Mouse (Mus musculus) myocyte (in vitro differentiated cells): Measurements from ENCODE around the gene Cntn2. TPM values are rescaled to one million over a fixed set of nuclear protein-coding genes. Genes with fewer than 3 reads are reported as not detected.

ENCODE experiments used
- H3K27me3 ChIP-seq: one replicate; pipeline ENCODE4 v1.6.1; 2011; ENCODE audit not compliant: control insufficient read depth, insufficient read depth, insufficient read length
- H3K36me3 ChIP-seq: one replicate; pipeline ENCODE4 v1.6.1; 2011; ENCODE audit not compliant: control insufficient read depth, insufficient read depth
- H3K4me2 ChIP-seq: one replicate; pipeline ENCODE4 v1.6.1; 2011; ENCODE audit warnings: low read depth, control low read depth
- H3K4me3 ChIP-seq: one replicate; pipeline ENCODE4 v1.5.1; 2011; ENCODE audit warnings: mild to moderate bottlenecking, control low read depth, moderate library complexity
- H3K79me2 ChIP-seq: one replicate; pipeline ENCODE4 v1.6.1; 2011; ENCODE audit not compliant: control insufficient read depth, insufficient read depth
- H3ac ChIP-seq: one replicate; pipeline ENCODE4 v1.6.1; 2011; ENCODE audit not compliant: control insufficient read depth, insufficient read length
- CEBPB ChIP-seq: IDR thresholded peaks from 2 replicates; pipeline ENCODE4 v1.6.1; 2011; ENCODE audit warnings: mild to moderate bottlenecking, moderate library complexity; ENCODE audit not compliant: poor library complexity, insufficient read depth, severe bottlenecking
- E2F4 ChIP-seq: IDR thresholded peaks from one replicate; pipeline ENCODE4 v1.6.1; 2011; ENCODE audit warnings: mild to moderate bottlenecking, control low read depth, moderate library complexity; ENCODE audit not compliant: insufficient read depth
- MAX ChIP-seq: IDR thresholded peaks from one replicate; pipeline ENCODE4 v1.6.1; 2011; ENCODE audit warnings: low read depth, mild to moderate bottlenecking, control low read depth
- MYOD1 ChIP-seq, 3 experiments: IDR thresholded peaks; one replicate each; pipeline ENCODE4 v1.6.1; 2011; ENCODE audit warnings: control low read depth in 2 of 3, low read depth in 2 of 3, mild to moderate bottlenecking in 2 of 3, moderate library complexity in 1 of 3; ENCODE audit not compliant: insufficient read length in 2 of 3, control insufficient read depth in 1 of 3
- MYOG ChIP-seq, 3 experiments: IDR thresholded peaks; one replicate each; pipeline ENCODE4 v1.6.1; 2011; ENCODE audit warnings: control low read depth in 2 of 3, low read depth in 2 of 3, mild to moderate bottlenecking in 2 of 3; ENCODE audit not compliant: insufficient read length in 2 of 3, control insufficient read depth in 1 of 3, insufficient read depth in 1 of 3
- POLR2A ChIP-seq: IDR thresholded peaks from one replicate; pipeline ENCODE4 v1.6.1; 2011; ENCODE audit warnings: low read depth, mild to moderate bottlenecking, control low read depth, moderate library complexity; ENCODE audit not compliant: insufficient read length
- POLR2AphosphoS2 ChIP-seq: IDR thresholded peaks from one replicate; pipeline ENCODE4 v1.6.1; 2011; ENCODE audit warnings: low read depth, control low read depth; ENCODE audit not compliant: insufficient read length
- REST ChIP-seq: IDR thresholded peaks from one replicate; pipeline ENCODE4 v1.6.1; 2011; ENCODE audit warnings: mild to moderate bottlenecking, control low read depth, moderate library complexity; ENCODE audit not compliant: insufficient read depth, insufficient read length
- SRF ChIP-seq: IDR thresholded peaks from one replicate; pipeline ENCODE4 v1.6.1; 2011; ENCODE audit warnings: low read depth; ENCODE audit not compliant: control insufficient read depth, insufficient read length
- TCF12 ChIP-seq: IDR thresholded peaks from one replicate; pipeline ENCODE4 v1.6.1; 2011; ENCODE audit warnings: mild to moderate bottlenecking, control low read depth; ENCODE audit not compliant: poor library complexity, insufficient read depth, severe bottlenecking
- TCF3 ChIP-seq: IDR thresholded peaks from one replicate; pipeline ENCODE4 v1.6.1; 2011; ENCODE audit warnings: low read depth, control low read depth; ENCODE audit not compliant: insufficient read length
- USF1 ChIP-seq: IDR thresholded peaks from one replicate; pipeline ENCODE4 v1.6.1; 2011; ENCODE audit warnings: low read depth, mild to moderate bottlenecking, control low read depth, moderate library complexity
- polyA plus RNA-seq: library from polyadenylated mRNA; unstranded; fragments of >200 nt; fragmentation: generic; extraction: Trizol; gene quantifications from one replicate; pipeline ENCODE4 v1.2.1, GENCODE M21; 2012; ENCODE audit warnings: missing spikeins

Gene Cntn2
- polyA plus RNA-seq, 1 experiment = not detected

DNA sequence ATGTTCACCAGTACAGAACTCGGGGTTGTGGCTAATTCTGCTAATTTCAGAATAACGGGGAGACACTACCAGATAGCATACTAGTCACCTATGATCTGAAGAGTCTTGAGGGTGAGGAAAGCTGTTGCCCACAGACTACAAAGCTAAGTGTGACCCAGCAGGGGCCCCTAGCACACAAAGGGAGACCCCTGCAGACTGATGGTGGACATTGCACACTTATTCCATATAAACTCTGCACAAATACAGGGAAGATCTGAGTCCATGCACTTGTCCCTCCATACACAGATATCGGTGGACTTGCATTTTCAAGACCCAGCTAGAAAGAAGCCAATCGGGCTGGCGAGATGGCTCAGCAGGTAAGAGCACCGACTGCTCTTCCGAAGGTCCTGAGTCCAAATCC, 73.5 kb downstream of the Cntn2 start:
- H3K4me2 ChIP-seq = no peak overlapping the region
- no peaks in the 10 kb centered on the region for H3K27me3 ChIP-seq
- H3K4me3 ChIP-seq = no peak overlapping the region
- peaks cover 9% of the 10 kb centered on the region for H3K36me3 ChIP-seq
- no peak overlapping the region for H3ac ChIP-seq
- H3K79me2 ChIP-seq = no peaks in the 10 kb centered on the region
- TF ChIP-seq E2F4 = no peak
- TF ChIP-seq MYOG (IDR thresholded peaks at IDR 0.05; ENCODE audit: control insufficient read depth in 1 of 3, insufficient read depth in 1 of 3, insufficient read length in 2 of 3, low read depth in 2 of 3) = no peak
- TF ChIP-seq MAX = no peak
- no peak for TF ChIP-seq TCF3
- no peak for TF ChIP-seq TCF12
- no peak for TF ChIP-seq POLR2AphosphoS2
- no peak for TF ChIP-seq USF1
- TF ChIP-seq POLR2A = no peak
- no peak for TF ChIP-seq MYOD1 (IDR thresholded peaks at IDR 0.05; ENCODE audit: control insufficient read depth in 1 of 3, insufficient read length in 2 of 3, low read depth in 2 of 3)
- no peak for TF ChIP-seq REST
- no peak for TF ChIP-seq CEBPB
- TF ChIP-seq SRF = no peak

DNA sequence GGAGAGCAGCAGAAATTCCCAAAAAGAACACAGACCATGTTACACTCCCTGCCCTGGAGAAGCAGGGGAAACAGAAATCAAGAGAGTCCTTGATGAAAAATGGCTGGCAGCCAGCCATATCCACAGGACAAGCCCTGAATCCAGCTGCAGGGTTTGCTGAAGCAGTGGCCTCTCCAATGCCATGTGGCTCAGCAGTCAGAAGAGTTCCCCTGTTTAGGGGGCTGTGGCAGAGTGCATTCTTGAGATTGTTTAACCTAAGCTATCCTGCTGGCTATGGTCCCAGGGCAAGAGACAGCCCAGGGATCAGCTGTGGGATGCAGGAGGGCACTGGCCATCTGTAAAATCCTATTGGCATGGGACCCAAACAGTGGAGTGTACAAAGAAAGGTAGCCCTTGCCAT, 74.1 kb downstream of the Cntn2 start:
- Histone ChIP-seq H3K4me2 (no peak overlapping the region), H3ac (no peak overlapping the region), H3K27me3 (no peaks in the 10 kb centered on the region), H3K79me2 (no peaks in the 10 kb centered on the region), H3K4me3 (no peak overlapping the region), H3K36me3 (peaks cover 15% of the 10 kb centered on the region)
- no peak for TF ChIP-seq MYOD1 (IDR thresholded peaks at IDR 0.05; ENCODE audit: control insufficient read depth in 1 of 3, insufficient read length in 2 of 3, low read depth in 2 of 3)
- no peak for TF ChIP-seq E2F4
- no peak for TF ChIP-seq POLR2AphosphoS2
- no peak for TF ChIP-seq REST
- TF ChIP-seq SRF = no peak
- no peak for TF ChIP-seq MAX
- no peak for TF ChIP-seq USF1
- TF ChIP-seq MYOG (IDR thresholded peaks at IDR 0.05; ENCODE audit: control insufficient read depth in 1 of 3, insufficient read depth in 1 of 3, insufficient read length in 2 of 3, low read depth in 2 of 3) = no peak

DNA sequence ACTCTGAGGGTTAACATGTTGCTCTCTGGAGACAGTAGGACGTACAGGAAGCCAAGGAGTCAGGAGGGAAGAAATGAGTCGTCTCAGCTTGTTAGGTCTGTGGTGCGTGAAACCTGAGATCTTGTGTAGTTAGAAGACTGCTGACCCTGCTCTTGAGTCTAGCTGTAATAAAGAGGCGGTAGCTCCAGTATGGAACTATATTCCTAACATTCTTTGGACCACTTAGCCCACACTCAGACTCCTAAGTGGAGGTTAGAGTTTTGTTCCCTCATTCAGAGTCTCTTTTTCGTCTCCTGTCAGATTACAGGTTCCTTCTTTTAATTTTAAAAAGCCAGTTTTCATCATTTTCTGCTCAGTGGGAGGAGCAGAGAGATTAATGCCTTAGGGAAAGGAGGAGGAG, 78.4 kb downstream of the Cntn2 start:
- Histone ChIP-seq H3K4me2 (no peak overlapping the region), H3K36me3 (peaks cover 24% of the 10 kb centered on the region), H3K79me2 (no peaks in the 10 kb centered on the region), H3K27me3 (no peaks in the 10 kb centered on the region), H3ac (no peak overlapping the region), H3K4me3 (no peak overlapping the region)
- TF ChIP-seq MYOD1 (IDR thresholded peaks at IDR 0.05; ENCODE audit: control insufficient read depth in 1 of 3, insufficient read length in 2 of 3, low read depth in 2 of 3) (no peak), E2F4 (no peak), MAX (no peak), SRF (no peak), POLR2AphosphoS2 (no peak), TCF3 (no peak), REST (no peak), CEBPB (no peak), POLR2A (no peak), TCF12 (no peak), MYOG (IDR thresholded peaks at IDR 0.05; ENCODE audit: control insufficient read depth in 1 of 3, insufficient read depth in 1 of 3, insufficient read length in 2 of 3, low read depth in 2 of 3) (no peak), USF1 (no peak)

Other genes starting within 250 kb of the Cntn2 start
- gene Klhdc8a, start 244.6 kb downstream of the Cntn2 start, polyA plus RNA-seq = 12.4 TPM
- gene Nuak2, start 227.1 kb downstream of the Cntn2 start, polyA plus RNA-seq = 6.0 TPM
- gene Tmcc2, start 152.0 kb downstream of the Cntn2 start, polyA plus RNA-seq = 35.2 TPM
- gene Dstyk, start 125.7 kb downstream of the Cntn2 start, polyA plus RNA-seq = 6.9 TPM
- gene Rbbp5, start 65.9 kb downstream of the Cntn2 start, polyA plus RNA-seq = 27.3 TPM
- gene Tmem81, start 37.0 kb downstream of the Cntn2 start, polyA plus RNA-seq = 1.9 TPM
- gene Nfasc, start 198.5 kb upstream of the Cntn2 start, polyA plus RNA-seq = not detected